Mouse (Mus musculus) lung, postnatal 0 days (tissue): ENCODE data around the gene Gngt1.

Experiments
- CTCF ChIP-seq: IDR thresholded peaks from 2 replicates; pipeline ENCODE4 v1.5.1; 2016; ENCODE audit warnings: antibody characterized with exemption, mild to moderate bottlenecking
- EP300 ChIP-seq: IDR thresholded peaks from 2 replicates; pipeline ENCODE4 v1.6.1; 2016; ENCODE audit warnings: antibody characterized with exemption, mild to moderate bottlenecking, control low read depth

DNA sequence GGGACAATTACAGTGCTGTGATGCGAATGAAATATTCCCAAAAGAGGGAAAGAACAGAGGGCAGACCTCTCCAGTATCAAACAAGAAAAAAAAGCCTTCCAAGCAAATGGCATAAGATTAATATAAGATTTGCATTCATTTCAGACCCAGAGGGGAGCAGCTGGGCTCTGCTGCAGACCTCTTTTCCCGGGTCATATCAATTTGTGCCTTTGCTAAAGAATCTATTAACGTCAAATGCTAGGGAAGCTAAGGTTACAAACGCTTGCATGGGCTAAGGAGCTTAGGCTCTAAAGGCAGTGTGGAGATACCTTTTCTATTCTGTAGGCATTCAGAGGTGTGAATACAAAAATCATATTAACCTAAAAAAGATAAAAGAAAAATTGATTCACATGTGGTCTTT, 38.6 kb upstream of the Gngt1 start:
- TF ChIP-seq CTCF (no peak), EP300 (no peak)
